Mouse (Mus musculus): Measurements from ENCODE around the gene BC051019. TPM values are rescaled to one million over a fixed set of nuclear protein-coding genes. Genes with fewer than 3 reads are reported as not detected.

BC051019 gene
- polyA plus RNA-seq, 1 experiment from 2014 or later: not detected

DNA sequence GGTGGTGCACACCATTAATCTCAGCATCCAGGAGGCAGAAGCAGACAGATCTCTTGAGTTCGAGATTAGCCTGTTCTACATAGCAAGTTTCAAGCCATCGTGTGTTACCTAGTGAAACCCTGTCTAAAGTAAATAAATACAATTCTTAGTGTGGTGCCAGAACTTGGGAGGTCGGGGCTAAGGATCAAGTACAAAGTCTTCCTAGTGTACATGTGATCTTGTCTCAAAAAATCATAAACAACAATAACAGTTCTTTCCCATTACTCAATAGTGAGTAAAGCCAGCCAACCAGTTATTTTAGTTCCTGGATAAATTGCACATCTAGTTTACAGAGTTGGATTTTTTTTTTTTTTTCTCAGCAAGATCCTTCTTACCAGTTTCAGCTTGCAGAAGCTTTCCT is 19.2 kb downstream of the BC051019 start:
- ATAC-seq (ENCODE audit: low FRiP score, low read depth): no peak
- peak overlapping the region; percentile 55; the same call in 1 of the 2 replicates for H3K4me3 ChIP-seq
- no peaks in the 10 kb centered on the region for H3K27me3 ChIP-seq (replicated peaks)
- H3K36me3 ChIP-seq: peaks cover 10% of the 10 kb centered on the region; the same call in 1 of the 2 replicates
- WGBS: 61% methylated on average over 3 of the region's 3 CpGs
- 0 out of 2 replicates have a peak, but pooled peaks cover 4% of the 10 kb centered on the region for H3K4me1 ChIP-seq
- no peak overlapping the region for H3K27ac ChIP-seq
- H3K9ac ChIP-seq: no peak overlapping the region
- H3K9me3 ChIP-seq: no peaks in the 10 kb centered on the region
- H3K4me2 ChIP-seq (replicated peaks): peak overlapping the region; percentile 75

DNA sequence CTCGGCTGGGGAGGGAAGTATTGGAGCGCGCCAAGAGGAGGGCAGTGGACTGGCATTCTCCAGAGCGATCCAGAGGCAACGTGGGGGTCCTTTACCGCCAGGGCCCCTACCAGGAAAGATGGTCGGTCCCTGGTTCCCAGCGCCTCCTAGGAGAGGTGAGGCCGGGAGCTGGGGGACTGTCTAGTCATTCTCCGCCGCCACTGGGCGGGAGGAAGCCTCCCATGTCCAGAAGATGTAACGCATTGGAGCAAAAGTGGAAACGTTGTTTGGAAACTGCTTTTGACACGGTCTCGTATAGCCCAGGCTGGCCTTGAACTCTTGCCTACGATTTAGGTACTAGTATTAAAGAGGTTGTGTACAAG is 19.7 kb downstream of the BC051019 start:
- peak; percentile 13 for ATAC-seq (ENCODE audit: low FRiP score, low read depth)
- H3K9ac ChIP-seq: peak overlapping the region; percentile 63
- H3K4me1 ChIP-seq: 0 out of 2 replicates have a peak, but pooled peaks cover 4% of the 10 kb centered on the region
- 1% methylated on average over 17 of the region's 17 CpGs for WGBS
- peak overlapping the region; percentile 75 for H3K4me2 ChIP-seq (replicated peaks)
- H3K9me3 ChIP-seq: no peaks in the 10 kb centered on the region
- peaks cover 7% of the 10 kb centered on the region; the same call in 1 of the 2 replicates for H3K36me3 ChIP-seq
- no peak overlapping the region for H3K27ac ChIP-seq
- no peaks in the 10 kb centered on the region for H3K27me3 ChIP-seq (replicated peaks)
- H3K4me3 ChIP-seq: peak overlapping the region; percentile 55

DNA sequence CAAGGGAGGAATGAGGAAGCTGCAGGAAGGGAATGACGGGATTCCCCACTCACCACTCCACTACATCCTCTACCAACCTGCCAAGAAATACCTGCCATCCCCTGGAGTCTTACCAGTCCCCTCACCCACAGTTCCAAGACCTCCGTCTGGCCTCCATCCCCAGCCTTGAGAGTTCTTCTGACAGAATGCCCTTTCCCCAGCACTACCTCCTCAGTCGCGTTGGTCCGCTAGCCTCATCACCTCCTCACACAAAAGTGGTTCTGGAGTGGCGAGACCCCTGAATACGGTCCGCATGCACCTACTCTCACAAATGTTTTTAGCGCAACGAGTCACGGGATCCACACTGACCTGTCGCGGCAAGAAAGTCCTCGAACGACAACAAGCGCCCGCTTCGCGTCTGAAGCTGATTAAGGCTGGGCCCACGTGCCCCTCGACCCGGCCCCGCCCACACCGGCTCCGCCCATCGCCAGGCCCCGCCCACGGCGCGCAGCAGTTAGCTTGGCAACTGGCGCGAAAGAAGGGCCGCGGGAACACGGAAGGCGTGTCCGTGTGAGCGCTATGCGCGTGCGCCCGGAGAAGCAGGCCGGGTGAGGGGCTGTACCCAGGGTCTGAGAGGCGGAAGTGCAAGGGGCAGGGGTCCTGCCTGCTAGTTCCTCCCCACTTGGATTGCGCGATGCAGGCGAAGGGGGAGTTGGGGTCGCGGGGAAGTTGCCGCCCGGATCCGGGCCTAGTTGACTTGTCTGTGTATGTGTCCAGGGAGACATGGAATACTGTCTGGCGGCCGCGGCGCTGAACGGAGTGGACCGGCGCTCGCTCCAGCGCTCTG is 20.2 kb downstream of the BC051019 start, which contains the start of the genes St5 and Akip1:
Gene St5 (minus strand): TSS at position 416 of the 826 bp plus-strand sequence.
Gene Akip1 (plus strand): TSS at position 501 of the 826 bp plus-strand sequence.
- Histone ChIP-seq H3K4me1 (0 out of 2 replicates have a peak, but pooled peaks cover 4% of the 10 kb centered on the region), H3K27me3 (replicated peaks) (no peaks in the 10 kb centered on the region), H3K9me3 (no peaks in the 10 kb centered on the region), H3K4me2 (replicated peaks) (peak within 1 kb of the TSS; percentile 75), H3K36me3 (0 out of 2 replicates have a peak, but pooled peaks cover 2% of the 10 kb centered on the region), H3K9ac (peak within 1 kb of the TSS; percentile 63), H3K27ac (no peak within 1 kb of the TSS), H3K4me3 (peak within 1 kb of the TSS; percentile 55)
- 1% methylated on average over 61 of the region's 61 CpGs for WGBS
- ATAC-seq (ENCODE audit: low FRiP score, low read depth): peak; percentile 98

DNA sequence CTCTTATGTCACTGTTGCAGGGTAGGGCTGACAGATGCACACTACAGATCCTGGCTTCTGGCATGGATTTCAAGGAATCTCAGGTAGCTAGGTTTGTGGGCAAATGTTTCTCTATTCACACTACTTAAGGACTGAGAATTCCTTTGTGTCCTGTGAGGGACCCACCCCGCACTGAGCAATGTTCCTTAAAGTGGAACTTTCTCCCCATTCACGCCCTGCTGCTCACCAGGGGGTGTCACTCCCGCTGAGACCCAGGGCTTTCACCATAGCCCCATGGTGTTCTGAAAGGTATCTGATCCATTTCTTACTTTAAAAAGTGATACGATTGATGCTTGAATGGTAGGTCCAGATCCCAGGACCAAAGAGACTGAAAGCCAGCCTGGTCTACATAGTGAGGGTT is 20.9 kb downstream of the BC051019 start:
- H3K27ac ChIP-seq: no peak overlapping the region
- H3K4me1 ChIP-seq: 0 out of 2 replicates have a peak, but pooled peaks cover 4% of the 10 kb centered on the region
- peak overlapping the region; percentile 75 for H3K4me2 ChIP-seq (replicated peaks)
- no peak overlapping the region for H3K4me3 ChIP-seq
- ATAC-seq (ENCODE audit: low FRiP score, low read depth): no peak
- H3K27me3 ChIP-seq (replicated peaks): no peaks in the 10 kb centered on the region
- H3K9me3 ChIP-seq: no peaks in the 10 kb centered on the region
- no peak overlapping the region for H3K9ac ChIP-seq
- 38% methylated on average over 4 of the region's 4 CpGs for WGBS
- H3K36me3 ChIP-seq: no peaks in the 10 kb centered on the region

DNA sequence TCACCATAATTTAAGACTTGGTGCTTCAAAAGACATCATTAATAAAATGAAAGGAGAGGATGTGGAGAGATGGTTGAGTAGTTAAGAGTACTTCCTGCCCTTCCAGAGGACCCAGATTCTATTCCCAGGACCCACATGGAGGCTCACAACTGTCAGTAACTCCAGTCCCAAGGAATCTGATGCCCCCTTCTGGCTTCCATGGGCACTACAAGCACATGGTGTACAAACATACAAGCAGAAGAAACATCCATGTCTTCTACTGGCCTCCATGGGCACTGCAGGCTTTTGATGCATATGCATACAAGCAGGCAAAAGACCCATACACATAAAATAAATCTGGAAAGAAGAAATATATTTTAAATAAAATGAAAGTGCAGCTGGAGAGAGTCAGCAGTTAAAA is 23.4 kb downstream of the BC051019 start:
- ATAC-seq (ENCODE audit: low FRiP score, low read depth): no peak
- H3K36me3 ChIP-seq: no peaks in the 10 kb centered on the region
- no peak overlapping the region for H3K4me2 ChIP-seq (replicated peaks)
- no peak overlapping the region for H3K9ac ChIP-seq
- no peak overlapping the region for H3K27ac ChIP-seq
- no peaks in the 10 kb centered on the region for H3K27me3 ChIP-seq (replicated peaks)
- no peak overlapping the region for H3K4me3 ChIP-seq
- no peaks in the 10 kb centered on the region for H3K9me3 ChIP-seq
- H3K4me1 ChIP-seq: 0 out of 2 replicates have a peak, but pooled peaks cover 4% of the 10 kb centered on the region

DNA sequence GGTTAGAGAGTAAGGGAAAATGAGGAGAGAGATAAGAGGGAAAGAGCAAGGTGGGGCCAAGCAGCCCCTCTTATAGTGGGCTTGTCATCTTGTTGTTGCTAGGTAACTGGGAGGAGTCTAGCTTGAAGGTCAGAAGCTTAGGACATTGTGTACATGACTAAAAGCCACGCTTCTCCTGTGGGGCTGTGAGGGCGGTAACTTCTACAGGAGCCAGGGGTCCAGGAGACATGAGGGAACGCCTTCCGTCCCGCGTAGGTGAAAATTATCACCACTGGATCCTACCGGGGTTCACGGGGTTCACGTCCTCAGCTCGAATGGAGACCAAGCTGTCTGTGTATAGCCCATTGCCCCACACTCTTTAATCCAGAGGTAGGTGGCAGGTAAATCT is 28.3 kb downstream of the BC051019 start:
- WGBS: 90% methylated on average over 10 of the region's 10 CpGs
- no peaks in the 10 kb centered on the region for H3K36me3 ChIP-seq
- no peak overlapping the region for H3K27ac ChIP-seq
- no peaks in the 10 kb centered on the region for H3K4me1 ChIP-seq
- H3K9ac ChIP-seq: no peak overlapping the region
- H3K9me3 ChIP-seq: no peaks in the 10 kb centered on the region
- no peak overlapping the region for H3K4me2 ChIP-seq (replicated peaks)
- no peak for ATAC-seq (ENCODE audit: low FRiP score, low read depth)
- H3K27me3 ChIP-seq (replicated peaks): no peaks in the 10 kb centered on the region
- no peak overlapping the region for H3K4me3 ChIP-seq

DNA sequence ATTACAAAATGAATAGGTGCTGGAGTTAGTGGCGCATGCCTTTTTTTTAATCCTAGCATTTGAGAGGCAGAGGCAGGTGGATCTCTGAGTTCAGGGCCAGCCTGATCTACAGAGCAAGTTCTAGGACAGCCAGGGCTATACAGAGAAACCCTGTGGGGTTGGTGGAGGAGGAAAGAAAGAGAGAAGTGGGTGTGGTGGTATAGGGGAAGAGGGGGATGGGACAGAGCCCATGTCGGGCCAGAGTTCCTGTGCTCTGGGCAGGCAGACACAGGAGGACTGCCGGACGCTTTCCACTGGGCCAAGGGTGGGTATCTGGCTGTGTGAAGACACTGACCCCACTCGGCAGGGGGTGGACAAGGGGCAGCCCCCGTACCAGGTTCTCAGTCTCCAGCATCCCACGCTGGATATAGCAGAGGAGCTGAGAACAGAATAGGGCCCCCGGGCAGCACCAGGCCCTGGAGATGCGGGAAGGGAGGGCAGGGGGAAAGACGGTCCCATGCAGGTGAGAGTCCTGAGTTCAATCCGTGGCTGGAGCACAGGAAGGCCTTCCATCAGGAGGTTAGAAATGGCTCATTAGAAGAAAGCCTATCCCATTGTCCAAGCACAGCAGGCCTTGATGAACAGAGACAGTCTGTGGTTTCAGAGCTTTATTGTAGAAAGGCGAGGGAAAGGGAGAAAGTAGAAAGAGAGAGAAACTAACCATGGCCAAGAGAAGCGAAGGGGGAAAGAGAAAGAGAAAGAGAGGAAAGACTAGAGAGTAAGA is 28.9 kb downstream of the BC051019 start:
- Histone ChIP-seq H3K36me3 (no peaks in the 10 kb centered on the region), H3K9ac (no peak overlapping the region), H3K9me3 (no peaks in the 10 kb centered on the region), H3K4me3 (no peak overlapping the region), H3K4me1 (no peaks in the 10 kb centered on the region), H3K27me3 (replicated peaks) (no peaks in the 10 kb centered on the region), H3K27ac (no peak overlapping the region), H3K4me2 (replicated peaks) (no peak overlapping the region)
- WGBS: 76% methylated on average over 13 of the region's 13 CpGs
- ATAC-seq (ENCODE audit: low FRiP score, low read depth): no peak

DNA sequence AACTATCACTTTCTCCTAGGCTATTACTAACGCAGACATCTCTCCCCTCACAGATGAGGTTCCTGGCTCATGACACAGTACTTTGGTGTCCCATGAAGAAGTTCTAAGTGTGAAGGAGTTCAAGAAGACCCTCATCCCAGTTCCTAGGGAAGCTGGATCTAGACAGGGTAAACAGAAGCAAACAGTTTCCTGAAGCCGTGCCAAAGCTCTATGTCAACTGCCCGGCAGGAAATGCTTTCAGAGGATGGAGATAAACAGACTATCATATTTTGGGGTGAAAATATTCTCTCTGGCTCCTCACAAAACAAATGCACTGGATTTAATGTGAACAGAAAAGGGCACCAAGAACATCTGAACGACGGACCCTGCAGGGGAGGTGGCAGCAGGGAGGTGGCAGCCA is 32.7 kb downstream of the BC051019 start:
- no peaks in the 10 kb centered on the region for H3K27me3 ChIP-seq (replicated peaks)
- no peaks in the 10 kb centered on the region for H3K4me1 ChIP-seq
- WGBS: 90% methylated on average over 5 of the region's 5 CpGs
- H3K27ac ChIP-seq: no peak overlapping the region
- no peak overlapping the region for H3K4me2 ChIP-seq (replicated peaks)
- H3K36me3 ChIP-seq: no peaks in the 10 kb centered on the region
- H3K4me3 ChIP-seq: no peak overlapping the region
- no peaks in the 10 kb centered on the region for H3K9me3 ChIP-seq
- ATAC-seq (ENCODE audit: low FRiP score, low read depth): no peak
- H3K9ac ChIP-seq: no peak overlapping the region

DNA sequence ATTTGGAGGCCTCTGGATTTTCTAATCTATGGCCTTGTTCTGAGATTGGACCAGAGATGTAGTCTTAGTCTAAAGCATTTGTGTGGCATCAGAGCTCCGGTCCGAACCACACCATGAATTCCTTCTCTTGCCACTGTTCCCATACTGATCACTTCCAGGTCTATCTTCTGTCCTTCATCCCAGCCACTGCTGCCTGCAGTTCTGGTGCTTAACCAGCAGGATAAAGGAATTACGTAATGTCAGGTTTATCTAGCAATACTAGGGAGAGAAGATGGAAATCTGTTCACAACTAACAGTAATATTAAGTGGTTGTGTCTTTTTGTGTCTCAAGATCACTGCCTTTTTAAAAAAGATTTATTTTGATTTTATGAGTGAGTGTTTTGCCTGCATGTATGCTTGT is 33.5 kb downstream of the BC051019 start:
- H3K27me3 ChIP-seq (replicated peaks): no peaks in the 10 kb centered on the region
- H3K4me3 ChIP-seq: no peak overlapping the region
- H3K4me2 ChIP-seq (replicated peaks): no peak overlapping the region
- H3K9ac ChIP-seq: no peak overlapping the region
- no peak overlapping the region for H3K27ac ChIP-seq
- ATAC-seq (ENCODE audit: low FRiP score, low read depth): no peak
- no peaks in the 10 kb centered on the region for H3K36me3 ChIP-seq
- no peaks in the 10 kb centered on the region for H3K4me1 ChIP-seq
- WGBS: 93% methylated on average over 3 of the region's 3 CpGs
- H3K9me3 ChIP-seq: no peaks in the 10 kb centered on the region

DNA sequence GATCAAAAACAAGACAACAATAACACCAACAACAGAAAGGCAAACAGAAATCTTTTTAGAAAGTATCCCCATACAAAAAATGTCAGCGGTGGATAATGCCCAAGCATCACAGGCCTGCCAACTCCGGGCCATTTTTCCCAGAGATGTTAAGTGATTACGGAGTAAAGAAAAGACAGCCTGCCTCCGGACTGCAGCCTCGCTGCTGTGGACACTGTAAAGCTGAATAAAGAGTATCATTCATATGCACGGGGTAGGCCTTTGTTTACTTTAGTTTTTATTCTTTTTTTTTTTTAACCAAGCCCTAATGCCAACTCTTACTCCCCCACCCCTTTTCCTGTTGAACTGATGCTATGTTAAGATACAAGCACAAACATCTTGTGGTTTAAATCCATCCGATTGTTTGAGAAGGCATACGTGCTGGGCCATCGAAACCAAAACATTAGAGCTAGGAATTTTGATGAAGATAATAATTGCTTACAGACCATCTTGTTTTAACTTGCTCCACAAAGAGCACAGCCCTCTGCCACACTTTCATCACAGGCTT is 37.0 kb downstream of the BC051019 start:
- H3K4me3 ChIP-seq: no peak overlapping the region
- H3K27me3 ChIP-seq (replicated peaks): no peaks in the 10 kb centered on the region
- H3K36me3 ChIP-seq: no peaks in the 10 kb centered on the region
- 64% methylated on average over 9 of the region's 9 CpGs for WGBS
- no peak for ATAC-seq (ENCODE audit: low FRiP score, low read depth)
- H3K27ac ChIP-seq: no peak overlapping the region
- H3K4me1 ChIP-seq: no peaks in the 10 kb centered on the region
- H3K9me3 ChIP-seq: no peaks in the 10 kb centered on the region
- H3K9ac ChIP-seq: no peak overlapping the region
- no peak overlapping the region for H3K4me2 ChIP-seq (replicated peaks)

DNA sequence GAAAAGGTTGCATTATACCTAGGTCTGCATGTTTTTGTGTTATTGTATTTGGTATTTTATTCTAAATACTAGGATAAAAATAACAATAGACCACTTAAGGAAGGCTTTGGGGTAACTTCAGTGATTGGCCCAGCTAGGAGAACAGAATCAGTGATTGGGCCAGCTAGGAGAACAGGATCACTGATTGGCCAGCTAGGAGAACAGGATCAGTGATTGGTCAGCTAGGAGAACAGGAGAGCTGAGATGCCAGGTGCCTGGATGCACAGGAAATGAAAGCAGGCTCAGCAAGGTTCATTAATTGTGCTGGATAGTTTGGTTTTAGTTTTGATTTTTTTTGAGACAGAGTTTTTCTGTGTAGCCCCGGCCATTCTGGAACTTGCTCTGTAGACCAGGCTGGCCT is 42.8 kb downstream of the BC051019 start:
- no peaks in the 10 kb centered on the region for H3K36me3 ChIP-seq
- H3K27ac ChIP-seq: no peak overlapping the region
- WGBS: 97% methylated on average over 1 of the region's 1 CpGs
- no peaks in the 10 kb centered on the region for H3K9me3 ChIP-seq
- no peaks in the 10 kb centered on the region for H3K4me1 ChIP-seq
- no peak for ATAC-seq (ENCODE audit: low FRiP score, low read depth)
- no peak overlapping the region for H3K4me2 ChIP-seq (replicated peaks)
- no peak overlapping the region for H3K4me3 ChIP-seq
- no peaks in the 10 kb centered on the region for H3K27me3 ChIP-seq (replicated peaks)
- H3K9ac ChIP-seq: no peak overlapping the region

DNA sequence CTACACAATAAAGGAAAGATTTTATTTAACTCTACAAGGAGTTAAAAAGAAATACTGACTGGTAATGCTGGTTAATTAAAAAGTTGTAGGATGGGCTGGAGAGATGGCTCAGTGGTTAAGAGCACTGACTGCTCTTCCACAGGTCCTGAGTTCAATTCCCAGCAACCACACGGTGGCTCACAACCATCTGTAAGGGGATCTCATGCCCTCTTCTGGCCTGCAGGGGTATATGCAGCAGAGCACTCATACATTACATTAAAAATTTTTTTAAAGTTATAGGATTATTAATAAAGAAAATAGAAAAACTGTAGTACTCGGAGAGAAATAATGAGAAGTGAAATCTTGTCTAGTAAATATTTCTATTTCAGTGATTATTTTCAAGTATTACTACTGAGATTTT is 43.4 kb downstream of the BC051019 start:
- no peak for ATAC-seq (ENCODE audit: low FRiP score, low read depth)
- 97% methylated on average over 2 of the region's 2 CpGs for WGBS
- Histone ChIP-seq H3K27ac (no peak overlapping the region), H3K4me2 (replicated peaks) (no peak overlapping the region), H3K9me3 (no peaks in the 10 kb centered on the region), H3K4me1 (no peaks in the 10 kb centered on the region), H3K36me3 (no peaks in the 10 kb centered on the region), H3K9ac (no peak overlapping the region), H3K4me3 (no peak overlapping the region), H3K27me3 (replicated peaks) (no peaks in the 10 kb centered on the region)

All from neural tube, embryonic 12.5 days (tissue).